Mouse (Mus musculus): Measurements from ENCODE around the gene Kcnj1. TPM values are rescaled to one million over a fixed set of nuclear protein-coding genes. Genes with fewer than 3 reads are reported as not detected.

The Kcnj1 gene
- polyA plus RNA-seq, 1 experiment = 0.32 TPM

- Histone ChIP-seq H3K4me3 (ENCODE audit: extremely low read depth, insufficient read depth, insufficient read length) (no peak overlapping the region), H3K27me3 (ENCODE audit: control insufficient read depth, insufficient read depth, low read length) (no peaks in the 10 kb centered on the region), H3K36me3 (ENCODE audit: control insufficient read depth, insufficient read depth, low read length) (peaks cover 10% of the 10 kb centered on the region), H3K4me1 (ENCODE audit: control insufficient read depth, insufficient read depth, insufficient read length) (no peaks in the 10 kb centered on the region), H3K27ac (ENCODE audit: insufficient read depth, low read length) (no peak overlapping the region)
- DNase-seq (ENCODE audit: low read depth in 1 of 2, low spot score in 2 of 2) = no peak
- no peak for TF ChIP-seq POLR2A (IDR thresholded peaks at IDR 0.05; ENCODE audit: low read depth, low read length)
- TF ChIP-seq CTCF (IDR thresholded peaks at IDR 0.05; ENCODE audit: extremely low read depth, insufficient read depth, insufficient read length, insufficient replicate concordance) = no peak
- WGBS = 83% methylated on average over 8 of the region's 8 CpGs
Measured at GRCm38 (mm10) chr9:32417466-32418116, 45.3 kb downstream of the Kcnj1 start.

GRCm38 (mm10) chr9:32420711-32421110, 48.4 kb downstream of the Kcnj1 start:
- H3K27me3 ChIP-seq (ENCODE audit: control insufficient read depth, insufficient read depth, low read length) = no peaks in the 10 kb centered on the region
- DNase-seq (ENCODE audit: low read depth in 1 of 2, low spot score in 2 of 2) = no peak
- no peak for TF ChIP-seq CTCF (IDR thresholded peaks at IDR 0.05; ENCODE audit: extremely low read depth, insufficient read depth, insufficient read length, insufficient replicate concordance)
- TF ChIP-seq POLR2A (IDR thresholded peaks at IDR 0.05; ENCODE audit: low read depth, low read length) = no peak

GRCm38 (mm10) chr9:32425321-32425720, 53.0 kb downstream of the Kcnj1 start:
- TF ChIP-seq POLR2A (IDR thresholded peaks at IDR 0.05; ENCODE audit: low read depth, low read length) = no peak
- no peak for TF ChIP-seq CTCF (IDR thresholded peaks at IDR 0.05; ENCODE audit: extremely low read depth, insufficient read depth, insufficient read length, insufficient replicate concordance)
- H3K36me3 ChIP-seq (ENCODE audit: control insufficient read depth, insufficient read depth, low read length) = peaks cover 62% of the 10 kb centered on the region
- WGBS = 76% methylated on average over 7 of the region's 7 CpGs

More at GRCm38 (mm10) chr9:32420711-32421110, 48.4 kb downstream of the Kcnj1 start:
- Histone ChIP-seq H3K4me1 (ENCODE audit: control insufficient read depth, insufficient read depth, insufficient read length) (no peaks in the 10 kb centered on the region), H3K36me3 (ENCODE audit: control insufficient read depth, insufficient read depth, low read length) (peaks cover 31% of the 10 kb centered on the region), H3K4me3 (ENCODE audit: extremely low read depth, insufficient read depth, insufficient read length) (no peak overlapping the region), H3K27ac (ENCODE audit: insufficient read depth, low read length) (no peak overlapping the region)

GRCm38 (mm10) chr9:32431061-32431460, 58.8 kb downstream of the Kcnj1 start:
- 86% methylated on average over 3 of the region's 3 CpGs for WGBS
- no peak overlapping the region for H3K4me3 ChIP-seq (ENCODE audit: extremely low read depth, insufficient read depth, insufficient read length)
- no peaks in the 10 kb centered on the region for H3K4me1 ChIP-seq (ENCODE audit: control insufficient read depth, insufficient read depth, insufficient read length)
- no peak for DNase-seq (ENCODE audit: low read depth in 1 of 2, low spot score in 2 of 2)
- H3K27ac ChIP-seq (ENCODE audit: insufficient read depth, low read length) = no peak overlapping the region
- H3K27me3 ChIP-seq (ENCODE audit: control insufficient read depth, insufficient read depth, low read length) = no peaks in the 10 kb centered on the region
- no peak for TF ChIP-seq CTCF (IDR thresholded peaks at IDR 0.05; ENCODE audit: extremely low read depth, insufficient read depth, insufficient read length, insufficient replicate concordance)
- no peak for TF ChIP-seq POLR2A (IDR thresholded peaks at IDR 0.05; ENCODE audit: low read depth, low read length)
- H3K36me3 ChIP-seq (ENCODE audit: control insufficient read depth, insufficient read depth, low read length) = peaks cover 51% of the 10 kb centered on the region

More at GRCm38 (mm10) chr9:32425321-32425720, 53.0 kb downstream of the Kcnj1 start:
- Histone ChIP-seq H3K4me3 (ENCODE audit: extremely low read depth, insufficient read depth, insufficient read length) (no peak overlapping the region), H3K27ac (ENCODE audit: insufficient read depth, low read length) (no peak overlapping the region), H3K4me1 (ENCODE audit: control insufficient read depth, insufficient read depth, insufficient read length) (no peaks in the 10 kb centered on the region), H3K27me3 (ENCODE audit: control insufficient read depth, insufficient read depth, low read length) (no peaks in the 10 kb centered on the region)
- DNase-seq (ENCODE audit: low read depth in 1 of 2, low spot score in 2 of 2) = no peak

GRCm38 (mm10) chr9:32434241-32435213, 62.2 kb downstream of the Kcnj1 start:
- peaks cover 41% of the 10 kb centered on the region for H3K36me3 ChIP-seq (ENCODE audit: control insufficient read depth, insufficient read depth, low read length)
- DNase-seq (ENCODE audit: low read depth in 1 of 2, low spot score in 2 of 2) = no peak
- WGBS = 94% methylated on average over 19 of the region's 19 CpGs

GRCm38 (mm10) chr9:32443115-32443514, 70.8 kb downstream of the Kcnj1 start:
- Histone ChIP-seq H3K27me3 (ENCODE audit: control insufficient read depth, insufficient read depth, low read length) (no peaks in the 10 kb centered on the region), H3K4me3 (ENCODE audit: extremely low read depth, insufficient read depth, insufficient read length) (no peak overlapping the region), H3K27ac (ENCODE audit: insufficient read depth, low read length) (no peak overlapping the region), H3K36me3 (ENCODE audit: control insufficient read depth, insufficient read depth, low read length) (peaks cover 33% of the 10 kb centered on the region), H3K4me1 (ENCODE audit: control insufficient read depth, insufficient read depth, insufficient read length) (no peaks in the 10 kb centered on the region)
- WGBS = 84% methylated on average over 3 of the region's 3 CpGs
- no peak for DNase-seq (ENCODE audit: low read depth in 1 of 2, low spot score in 2 of 2)
- no peak for TF ChIP-seq POLR2A (IDR thresholded peaks at IDR 0.05; ENCODE audit: low read depth, low read length)

More at GRCm38 (mm10) chr9:32434241-32435213, 62.2 kb downstream of the Kcnj1 start:
- Histone ChIP-seq H3K27ac (ENCODE audit: insufficient read depth, low read length) (no peak overlapping the region), H3K27me3 (ENCODE audit: control insufficient read depth, insufficient read depth, low read length) (no peaks in the 10 kb centered on the region), H3K4me3 (ENCODE audit: extremely low read depth, insufficient read depth, insufficient read length) (no peak overlapping the region), H3K4me1 (ENCODE audit: control insufficient read depth, insufficient read depth, insufficient read length) (no peaks in the 10 kb centered on the region)
- TF ChIP-seq POLR2A (IDR thresholded peaks at IDR 0.05; ENCODE audit: low read depth, low read length) (no peak), CTCF (IDR thresholded peaks at IDR 0.05; ENCODE audit: extremely low read depth, insufficient read depth, insufficient read length, insufficient replicate concordance) (no peak)
